Mouse (Mus musculus) gonadal fat pad, adult 2 months (tissue): Measurements from ENCODE around the gene Obox6. TPM values are rescaled to one million over a fixed set of nuclear protein-coding genes. Genes with fewer than 3 reads are reported as not detected.

Source experiments
- DNase-seq: peaks from one replicate; pipeline ENCODE4 v3.0.0-alpha.2; 2012; ENCODE audit warnings: low read depth
- polyA plus RNA-seq: library from polyadenylated mRNA; depleted of rRNA; stranded (reverse); fragments of >200 nt; gene quantifications from 2 replicates; pipeline ENCODE4 v1.2.3, GENCODE M21; 2012; rRNA removed

Gene Obox6
- not detected in 2 replicates for polyA plus RNA-seq

DNA sequence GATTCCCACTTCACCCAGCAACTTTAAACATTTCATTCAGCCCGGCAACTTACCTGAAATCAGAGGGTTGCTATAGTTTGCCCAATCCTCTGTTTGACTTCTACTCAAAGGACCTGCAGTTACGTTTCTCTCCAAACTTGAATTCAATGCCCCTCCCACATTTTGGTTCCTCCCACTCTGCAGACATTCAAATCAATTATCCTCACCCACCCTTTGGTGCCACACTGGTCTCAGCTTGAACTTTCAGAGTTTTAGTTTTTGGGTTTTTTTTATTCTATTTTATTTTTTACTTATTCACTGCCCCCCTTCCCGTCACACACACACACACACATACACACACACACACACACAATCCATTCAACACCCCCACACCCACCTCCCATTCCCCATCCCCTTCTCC is at the start of gene Obox6:
Obox6 (minus strand) TSS at position 101 of the 400 bp plus-strand sequence.
- no peak for DNase-seq

DNA sequence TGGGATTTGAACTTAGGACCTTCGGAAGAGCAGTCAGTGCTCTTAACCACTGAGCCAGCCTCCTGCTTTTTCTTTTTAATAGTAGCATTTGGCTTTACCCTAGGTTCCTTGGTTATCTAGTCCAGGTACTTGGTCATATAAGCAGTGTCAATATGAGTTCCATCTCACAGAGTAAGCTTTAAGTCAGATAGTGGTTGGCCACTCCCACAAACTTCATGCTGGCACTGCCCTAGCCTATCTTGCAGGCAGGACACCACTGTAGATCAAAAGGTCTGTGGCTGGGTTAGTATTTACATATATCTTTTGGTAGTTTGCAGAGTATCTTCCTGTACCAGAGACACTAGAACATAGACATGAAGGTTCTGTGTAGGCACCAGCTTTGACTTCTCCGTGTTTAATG is 44.6 kb upstream of the Obox6 start:
- no peak for DNase-seq

DNA sequence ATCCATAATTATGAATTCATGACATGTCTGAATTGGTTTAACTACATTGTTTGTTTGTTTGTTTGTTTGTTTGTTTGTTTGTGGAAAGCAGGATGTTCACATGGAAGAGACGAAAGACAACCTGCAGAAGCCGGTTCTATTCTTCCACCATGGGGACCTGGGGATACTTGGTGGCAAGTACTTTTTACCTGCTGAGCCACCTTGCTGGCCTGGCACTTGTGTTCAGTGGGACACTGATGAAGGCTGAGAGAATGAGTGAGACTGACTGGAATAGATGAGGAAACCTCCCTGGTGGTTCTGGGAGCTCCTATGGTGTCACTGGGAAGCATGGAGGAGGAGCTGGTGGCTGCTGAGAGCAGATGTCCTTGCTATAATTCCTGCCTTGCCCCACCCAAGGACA is 42.8 kb upstream of the Obox6 start, which contains the start of gene Crxos:
Crxos (plus strand) TSS at position 301 of the 400 bp plus-strand sequence.
- DNase-seq, result no peak

DNA sequence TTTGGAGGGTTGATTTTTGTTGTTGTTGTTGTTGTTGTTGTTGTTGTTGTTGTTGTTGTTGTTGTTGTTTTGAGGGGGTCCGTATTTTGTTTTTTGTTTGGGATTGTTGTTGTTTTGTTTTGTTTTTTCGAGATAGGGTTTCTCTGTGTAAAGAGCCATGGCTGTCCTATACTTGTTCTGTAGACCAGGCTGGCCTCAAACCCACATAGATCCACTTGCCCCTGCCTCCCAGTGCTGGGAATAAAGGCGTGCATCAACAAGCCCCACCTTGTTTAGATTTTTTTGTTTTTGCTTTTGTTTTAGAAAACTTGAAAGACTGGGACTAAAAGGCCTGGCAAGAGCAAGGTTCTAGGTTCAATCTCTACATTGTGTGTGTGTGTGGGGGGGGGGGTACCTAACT is 42.4 kb upstream of the Obox6 start:
- no peak for DNase-seq

DNA sequence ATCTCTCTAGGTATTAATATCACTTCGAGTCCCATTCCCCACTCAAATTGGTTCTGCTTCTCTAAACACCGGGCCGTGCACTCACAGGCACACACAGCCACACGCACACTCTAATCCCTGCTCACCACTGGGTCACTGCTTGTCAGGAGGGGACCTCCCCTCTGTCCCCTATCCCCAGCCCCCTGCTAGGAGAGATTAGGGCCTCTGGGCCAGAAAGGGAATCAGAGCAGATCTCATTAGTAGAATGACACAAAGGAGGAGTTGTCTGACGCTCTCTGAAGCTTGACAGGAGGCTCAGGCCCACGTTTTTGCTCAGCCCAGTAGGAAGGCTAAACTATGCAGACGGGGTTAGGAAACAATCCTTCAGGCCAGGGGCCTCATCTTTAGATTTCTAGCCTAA is 41.9 kb upstream of the Obox6 start:
- DNase-seq, result no peak

DNA sequence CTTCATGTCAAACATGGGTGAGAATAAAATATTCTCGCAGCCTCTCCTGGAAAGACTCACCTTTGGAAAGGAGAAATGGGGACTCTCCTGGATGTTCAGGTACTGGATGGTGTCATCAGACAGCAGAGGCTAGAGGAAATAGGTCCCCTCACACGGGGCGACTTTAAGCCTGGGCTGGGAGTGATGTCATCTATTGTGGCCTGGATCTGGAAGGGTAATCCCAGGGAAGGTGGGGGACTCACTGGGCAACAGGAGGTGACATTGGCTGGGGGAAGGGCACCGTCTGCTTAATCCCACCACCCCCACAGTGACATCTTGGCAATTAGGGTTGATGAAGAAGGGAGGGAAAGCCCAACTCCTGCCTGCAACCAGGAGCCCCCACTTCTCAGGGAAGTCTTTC is 40.3 kb upstream of the Obox6 start, which contains the start of gene Crx:
Crx (minus strand) TSS at position 213 of the 400 bp plus-strand sequence.
- DNase-seq, result no peak

DNA sequence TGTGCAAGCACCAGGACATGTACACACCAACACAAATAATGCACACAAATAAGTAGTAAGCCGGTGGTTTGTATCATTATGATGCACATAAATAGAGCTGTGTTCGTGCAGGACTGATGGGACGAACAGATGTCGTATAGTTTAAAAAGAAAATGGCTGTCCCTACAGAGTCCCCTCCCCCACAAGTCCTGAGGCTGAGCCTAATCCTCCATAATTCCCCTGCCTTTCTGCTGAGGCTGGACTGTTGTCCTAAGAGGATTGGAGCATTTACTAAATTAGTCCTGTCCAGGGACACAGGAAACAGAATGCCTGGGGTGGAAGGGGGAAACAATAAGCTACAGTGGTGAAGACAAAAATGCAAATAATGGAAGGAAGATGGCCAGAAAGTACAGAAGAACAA is 24.6 kb upstream of the Obox6 start:
- DNase-seq, result no peak

DNA sequence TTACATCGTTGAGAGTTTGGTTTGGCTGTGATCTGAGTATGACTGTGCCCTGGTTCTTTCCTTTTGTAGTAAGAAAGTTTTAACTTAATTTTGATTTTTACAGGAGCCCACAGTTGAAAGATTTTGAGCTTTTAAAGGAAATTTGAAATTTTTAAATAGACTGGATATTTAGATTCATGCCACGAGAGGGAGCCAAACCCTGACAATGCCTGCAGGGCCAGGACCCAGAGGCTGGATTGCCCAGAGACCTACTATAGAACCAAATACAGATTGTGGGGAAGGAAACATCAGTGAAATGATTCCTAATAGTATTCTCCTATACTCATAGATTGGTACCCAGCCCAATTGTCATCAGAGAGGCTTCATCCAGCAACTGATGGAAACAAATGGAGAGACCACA is 20.2 kb upstream of the Obox6 start:
- no peak for DNase-seq

Other genes starting within 250 kb of the Obox6 start
- not detected in 2 replicates for gene Obox3, start 199.8 kb downstream of the Obox6 start, polyA plus RNA-seq
- gene Obox5, start 89.5 kb downstream of the Obox6 start, polyA plus RNA-seq, result not detected in 2 replicates
- not detected in 2 replicates for gene Crx, start 40.3 kb upstream of the Obox6 start, polyA plus RNA-seq
- not detected in 2 replicates for gene Crxos, start 42.9 kb upstream of the Obox6 start, polyA plus RNA-seq
- 363 and 392 TPM in 2 replicates for gene Selenow, start 82.7 kb upstream of the Obox6 start, polyA plus RNA-seq
- 102 and 118 TPM in 2 replicates for gene Nop53, start 106.4 kb upstream of the Obox6 start, polyA plus RNA-seq
- gene Ehd2, start 127.9 kb upstream of the Obox6 start, polyA plus RNA-seq, result 251 and 304 TPM in 2 replicates
- 3.7 and 6.6 TPM in 2 replicates for gene Bicra, start 208.2 kb upstream of the Obox6 start, polyA plus RNA-seq
- 0.19 and 0.36 TPM in 2 replicates for gene Zfp541, start 222.1 kb upstream of the Obox6 start, polyA plus RNA-seq